Mouse (Mus musculus) left cerebral cortex, postnatal 14 days (tissue): ENCODE data around the gene Lipt2. TPM values are rescaled to one million over a fixed set of nuclear protein-coding genes. Genes with fewer than 3 reads are reported as not detected.

ENCODE experiments used
- total RNA-seq, 2 experiments: library from RNA; stranded (reverse); gene quantifications; 2 replicates each; pipeline ENCODE4 v1.2.3; 2021

The Lipt2 gene
- total RNA-seq, 2 experiments from 2014 or later, result 4.3 to 5.5 TPM

Other genes starting within 250 kb of the Lipt2 start
- 10 to 100 TPM; 39.3 to 52.1 TPM for gene Rnf169, start 178.8 kb upstream of the Lipt2 start, total RNA-seq
- gene Chrdl2, start 153.1 kb upstream of the Lipt2 start, total RNA-seq, result under 1 TPM in 1 of 2 experiments, not detected in 1; 0.32 TPM
- gene Pold3, start 37.7 kb upstream of the Lipt2 start, total RNA-seq, result 10 to 100 TPM; 25.7 to 31.7 TPM
- gene Kcne3, start 17.2 kb downstream of the Lipt2 start, total RNA-seq, result not detected
- 100 to 1,000 TPM; 465 to 490 TPM for gene Pgm2l1, start 68.1 kb downstream of the Lipt2 start, total RNA-seq
- gene P4ha3, start 126.2 kb downstream of the Lipt2 start, total RNA-seq, result 1 to 10 TPM; 6.4 to 6.9 TPM
- 10 to 100 TPM; 16.9 to 18.2 TPM for gene C2cd3, start 213.0 kb downstream of the Lipt2 start, total RNA-seq
- gene Ppme1, start 213.0 kb downstream of the Lipt2 start, total RNA-seq, result 100 to 1,000 TPM; 155 to 156 TPM